Mouse (Mus musculus) stomach, embryonic 16.5 days (tissue): ENCODE results near the gene Gna15. TPM values are rescaled to one million over a fixed set of nuclear protein-coding genes. Genes with fewer than 3 reads are reported as not detected.

Experiments
- ATAC-seq: fragments of 200-750 bp; cut with Nextera tagmentation; 2 replicates; pipeline ENCODE4 v1.8.0; 2017; ENCODE audit warnings: moderate number of reproducible peaks, moderate TSS enrichment; ENCODE audit not compliant: insufficient read depth, low FRiP score
- H3K27ac ChIP-seq: fragments of 300-500 bp; sonication (generic); 2 replicates; pipeline ENCODE4 v1.5.1; 2014; ENCODE audit warnings: low read length
- H3K27me3 ChIP-seq: fragments of 300-500 bp; sonication (generic); 2 replicates; pipeline ENCODE4 v1.6.1; 2014; ENCODE audit warnings: low read length, control low read depth, mixed read lengths; ENCODE audit not compliant: control insufficient read depth, insufficient read depth
- H3K36me3 ChIP-seq: fragments of 300-500 bp; sonication (generic); 2 replicates; pipeline ENCODE4 v1.6.1; 2014; ENCODE audit warnings: low read length; ENCODE audit not compliant: control insufficient read depth, insufficient read depth
- H3K4me1 ChIP-seq: fragments of 300-500 bp; sonication (generic); 2 replicates; pipeline ENCODE4 v1.6.1; 2014; ENCODE audit warnings: low read length, control low read depth, mixed read lengths; ENCODE audit not compliant: control insufficient read depth, insufficient read depth
- H3K4me2 ChIP-seq: fragments of 300-500 bp; sonication (generic); 2 replicates; pipeline ENCODE4 v1.6.1; 2014; ENCODE audit warnings: low read depth, low read length, mixed read lengths
- H3K4me3 ChIP-seq: fragments of 300-500 bp; sonication (generic); replicated peaks from 2 replicates; pipeline ENCODE4 v1.5.1; 2014; ENCODE audit warnings: mild to moderate bottlenecking, low read length
- H3K9ac ChIP-seq: fragments of 300-500 bp; sonication (generic); 2 replicates; pipeline ENCODE4 v1.6.1; 2014; ENCODE audit warnings: low read length
- H3K9me3 ChIP-seq: fragments of 300-500 bp; sonication (generic); replicated peaks from 2 replicates; pipeline ENCODE4 v1.6.1; 2016; ENCODE audit warnings: low read length, control low read depth; ENCODE audit not compliant: control insufficient read depth
- WGBS: fragments of 180-500 bp; shearing (Covaris S2); extraction: QIAGEN DNeasy Blood & Tissue Kit; methylation state at CpG from one replicate; pipeline ENCODE4 v1.1.7; 2014; 5-methylcytosine and 5-hydroxymethylcytosine counted together
- polyA plus RNA-seq: library from polyadenylated mRNA; unstranded; fragments of >200 nt; fragmentation: Nextera tagmentation; extraction: Ambion mirVana; gene quantifications from 2 replicates; pipeline ENCODE4 v1.2.1, GENCODE M21; 2015

The Gna15 gene
- polyA plus RNA-seq, 1 experiment from 2014 or later: 9.0 TPM

GRCm38 (mm10) chr10:81565257-81566228, 41.5 kb upstream of the Gna15 start:
- Histone ChIP-seq H3K9ac (no peak overlapping the region), H3K27ac (no peak overlapping the region), H3K27me3 (no peaks in the 10 kb centered on the region), H3K4me3 (no peak overlapping the region), H3K4me1 (peaks cover 60% of the 10 kb centered on the region), H3K4me2 (no peak overlapping the region), H3K36me3 (peaks cover 20% of the 10 kb centered on the region), H3K9me3 (no peaks in the 10 kb centered on the region)
- WGBS: 50% methylated on average over 20 of the region's 20 CpGs
- ATAC-seq: no peak

- 41% methylated on average over 10 of the region's 10 CpGs for WGBS
- H3K27ac ChIP-seq: no peak overlapping the region
- H3K4me1 ChIP-seq: peaks cover 54% of the 10 kb centered on the region
- H3K4me3 ChIP-seq: no peak overlapping the region
- H3K4me2 ChIP-seq: no peak overlapping the region
- no peaks in the 10 kb centered on the region for H3K9me3 ChIP-seq
- peaks cover 20% of the 10 kb centered on the region for H3K36me3 ChIP-seq
- ATAC-seq: no peak
- no peaks in the 10 kb centered on the region for H3K27me3 ChIP-seq
- H3K9ac ChIP-seq: peak overlapping the region; percentile 62; the same call in 1 of the 2 replicates
Observed at GRCm38 (mm10) chr10:81564734-81565133, 40.7 kb upstream of the Gna15 start.

GRCm38 (mm10) chr10:81564216-81564615, 40.2 kb upstream of the Gna15 start:
- Histone ChIP-seq H3K4me2 (peak overlapping the region; percentile 53), H3K27me3 (no peaks in the 10 kb centered on the region), H3K4me3 (peak overlapping the region; percentile 41), H3K36me3 (peaks cover 20% of the 10 kb centered on the region), H3K4me1 (peaks cover 49% of the 10 kb centered on the region), H3K9ac (peak overlapping the region; percentile 62), H3K27ac (0 out of 2 replicates have a peak overlapping the region, but pooled peaks have one; percentile 31), H3K9me3 (no peaks in the 10 kb centered on the region)
- WGBS: 6% methylated on average over 10 of the region's 10 CpGs
- no peak for ATAC-seq

GRCm38 (mm10) chr10:81563481-81563880, 39.5 kb upstream of the Gna15 start:
- Histone ChIP-seq H3K27me3 (no peaks in the 10 kb centered on the region), H3K9ac (peak overlapping the region; percentile 62; the same call in 1 of the 2 replicates), H3K9me3 (no peaks in the 10 kb centered on the region), H3K27ac (0 out of 2 replicates have a peak overlapping the region, but pooled peaks have one; percentile 31), H3K36me3 (peaks cover 20% of the 10 kb centered on the region), H3K4me3 (peak overlapping the region; percentile 41; the same call in 1 of the 2 replicates), H3K4me1 (peaks cover 45% of the 10 kb centered on the region), H3K4me2 (peak overlapping the region; percentile 53)
- ATAC-seq: no peak
- WGBS: 37% methylated on average over 6 of the region's 6 CpGs

GRCm38 (mm10) chr10:81562411-81562810, 38.4 kb upstream of the Gna15 start:
- WGBS: 62% methylated on average over 6 of the region's 6 CpGs
- H3K4me2 ChIP-seq: peak overlapping the region; percentile 6
- no peak overlapping the region for H3K4me3 ChIP-seq
- H3K27ac ChIP-seq: no peak overlapping the region
- H3K4me1 ChIP-seq: peaks cover 42% of the 10 kb centered on the region
- H3K36me3 ChIP-seq: peaks cover 20% of the 10 kb centered on the region
- no peak for ATAC-seq
- no peaks in the 10 kb centered on the region for H3K27me3 ChIP-seq
- no peaks in the 10 kb centered on the region for H3K9me3 ChIP-seq
- H3K9ac ChIP-seq: peak overlapping the region; percentile 58

GRCm38 (mm10) chr10:81560719-81561459, 36.9 kb upstream of the Gna15 start:
- 0 out of 2 replicates have a peak, but pooled peaks have one; percentile 3 for ATAC-seq
- peak overlapping the region; percentile 97 for H3K4me3 ChIP-seq
- H3K4me2 ChIP-seq: peak overlapping the region; percentile 98
- H3K27ac ChIP-seq: peak overlapping the region; percentile 95
- H3K9me3 ChIP-seq: no peaks in the 10 kb centered on the region
- H3K4me1 ChIP-seq: peaks cover 42% of the 10 kb centered on the region
- 14% methylated on average over 16 of the region's 16 CpGs for WGBS
- no peaks in the 10 kb centered on the region for H3K27me3 ChIP-seq
- peak overlapping the region; percentile 99 for H3K9ac ChIP-seq
- H3K36me3 ChIP-seq: peaks cover 16% of the 10 kb centered on the region

GRCm38 (mm10) chr10:81559627-81560539, 35.9 kb upstream of the Gna15 start:
- H3K4me2 ChIP-seq: peak overlapping the region; percentile 98
- no peaks in the 10 kb centered on the region for H3K9me3 ChIP-seq
- peaks cover 39% of the 10 kb centered on the region for H3K4me1 ChIP-seq
- peak overlapping the region; percentile 97 for H3K4me3 ChIP-seq
- under 1% methylated on average over 36 of the region's 36 CpGs for WGBS
- H3K27ac ChIP-seq: peak overlapping the region; percentile 95
- H3K27me3 ChIP-seq: no peaks in the 10 kb centered on the region
- H3K9ac ChIP-seq: peak overlapping the region; percentile 99
- ATAC-seq: peak; percentile 39
- H3K36me3 ChIP-seq: peaks cover 6% of the 10 kb centered on the region; the same call in 1 of the 2 replicates

- peak within 1 kb of the TSS; percentile 98 for H3K4me2 ChIP-seq
- H3K27me3 ChIP-seq: no peaks in the 10 kb centered on the region
- peaks cover under 1% of the 10 kb centered on the region; the same call in 1 of the 2 replicates for H3K36me3 ChIP-seq
- under 1% methylated on average over 29 of the region's 53 CpGs for WGBS
- peak; percentile 83 for ATAC-seq
- peak within 1 kb of the TSS; percentile 95 for H3K27ac ChIP-seq
- H3K4me3 ChIP-seq: peak within 1 kb of the TSS; percentile 97
- no peaks in the 10 kb centered on the region for H3K9me3 ChIP-seq
- H3K4me1 ChIP-seq: peaks cover 33% of the 10 kb centered on the region
- peak within 1 kb of the TSS; percentile 99 for H3K9ac ChIP-seq
Observed at GRCm38 (mm10) chr10:81559163-81559626, 35.2 kb upstream of the Gna15 start, which contains the start of gene Aes. Aes (plus strand) TSS chr10:81559488.
